Mouse (Mus musculus): ENCODE data around the gene A630001G21Rik. TPM values are rescaled to one million over a fixed set of nuclear protein-coding genes. Genes with fewer than 3 reads are reported as not detected.

The A630001G21Rik gene
- polyA plus RNA-seq, 1 experiment from 2014 or later, result 2.5 TPM

DNA sequence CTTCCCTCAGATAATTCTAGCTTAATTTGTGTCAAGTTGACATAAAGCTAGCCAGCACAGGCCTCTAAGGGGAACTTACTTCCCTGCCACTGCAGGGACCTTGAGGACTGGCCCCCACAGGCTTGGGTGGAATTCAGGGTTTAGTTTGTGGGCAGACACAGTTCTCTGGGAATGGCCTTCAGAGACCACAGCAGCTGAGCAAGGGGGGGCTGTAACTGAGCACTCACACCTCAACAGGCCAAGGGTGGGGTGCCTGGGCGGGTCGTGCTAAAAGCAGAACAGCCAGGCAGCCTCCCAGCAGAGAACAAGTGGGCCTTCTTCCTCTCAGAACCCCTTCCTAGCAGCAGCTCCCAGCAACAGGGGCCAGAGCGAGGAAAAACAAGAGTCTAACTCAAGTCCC lies 12.3 kb downstream of the A630001G21Rik start:
- WGBS (ENCODE audit: insufficient replicate concordance), result 57% methylated on average over 3 of the region's 3 CpGs
- Histone ChIP-seq H3K4me3 (no peak overlapping the region), H3K4me2 (no peak overlapping the region), H3K27me3 (replicated peaks) (no peaks in the 10 kb centered on the region), H3K36me3 (no peaks in the 10 kb centered on the region), H3K27ac (no peak overlapping the region), H3K9ac (no peak overlapping the region), H3K9me3 (replicated peaks) (no peaks in the 10 kb centered on the region), H3K4me1 (0 out of 2 replicates have a peak, but pooled peaks cover 5% of the 10 kb centered on the region)
- ATAC-seq, result no peak

DNA sequence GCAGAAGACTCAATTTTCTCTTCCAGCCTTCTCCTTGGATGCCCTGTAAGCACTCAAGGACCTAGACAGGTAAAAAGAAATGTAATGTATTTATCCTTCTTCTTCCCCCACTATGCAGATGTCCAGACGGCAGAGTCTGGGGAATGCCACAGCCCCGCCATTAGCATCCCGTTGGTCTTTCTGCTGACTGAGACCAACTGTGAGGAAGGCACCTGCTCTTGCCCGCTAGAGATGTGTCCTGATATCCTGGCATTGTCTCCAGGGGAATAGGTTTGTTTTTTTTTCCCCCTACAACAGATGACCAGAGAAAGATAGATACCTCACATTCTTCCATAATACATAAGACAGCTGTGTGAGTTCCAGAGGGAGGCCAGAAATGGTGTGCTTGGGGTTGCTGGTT lies 14.2 kb downstream of the A630001G21Rik start:
- Histone ChIP-seq H3K36me3 (no peaks in the 10 kb centered on the region), H3K27ac (no peak overlapping the region), H3K9ac (no peak overlapping the region), H3K4me1 (0 out of 2 replicates have a peak, but pooled peaks cover 5% of the 10 kb centered on the region), H3K9me3 (replicated peaks) (no peaks in the 10 kb centered on the region), H3K4me3 (no peak overlapping the region), H3K4me2 (no peak overlapping the region), H3K27me3 (replicated peaks) (no peaks in the 10 kb centered on the region)
- 50% methylated on average over 4 of the region's 4 CpGs for WGBS (ENCODE audit: insufficient replicate concordance)
- ATAC-seq, result no peak

DNA sequence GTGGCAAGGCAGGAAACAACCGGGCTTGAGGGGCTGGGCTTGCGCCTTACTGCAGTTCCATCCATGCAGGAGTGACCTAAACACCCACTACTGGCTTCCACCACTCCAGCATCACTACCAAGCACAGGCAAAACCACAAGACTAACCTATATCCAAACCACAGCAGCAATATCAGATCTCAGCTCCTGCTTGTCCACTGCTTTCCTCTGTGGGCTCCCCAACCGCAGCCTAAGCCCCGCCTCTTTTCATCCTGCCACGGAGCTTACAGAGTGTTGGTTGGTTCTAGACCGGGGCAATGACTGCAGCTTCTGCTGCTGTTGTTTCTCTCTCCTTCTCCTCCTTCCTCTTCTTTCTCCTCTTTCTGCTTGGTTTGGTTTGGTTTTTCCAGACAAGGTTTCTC lies 15.1 kb downstream of the A630001G21Rik start:
- Histone ChIP-seq H3K27ac (no peak overlapping the region), H3K4me1 (peaks cover 10% of the 10 kb centered on the region), H3K27me3 (replicated peaks) (no peaks in the 10 kb centered on the region), H3K36me3 (no peaks in the 10 kb centered on the region), H3K9me3 (replicated peaks) (no peaks in the 10 kb centered on the region), H3K9ac (no peak overlapping the region), H3K4me3 (no peak overlapping the region), H3K4me2 (no peak overlapping the region)
- 39% methylated on average over 6 of the region's 6 CpGs for WGBS (ENCODE audit: insufficient replicate concordance)
- no peak for ATAC-seq

- no peak overlapping the region for H3K27ac ChIP-seq
- H3K27me3 ChIP-seq (replicated peaks), result no peaks in the 10 kb centered on the region
- H3K4me2 ChIP-seq, result no peak overlapping the region
- H3K4me1 ChIP-seq, result peaks cover 11% of the 10 kb centered on the region
- H3K36me3 ChIP-seq, result no peaks in the 10 kb centered on the region
- WGBS (ENCODE audit: insufficient replicate concordance), result 70% methylated on average over 4 of the region's 4 CpGs
- H3K9me3 ChIP-seq (replicated peaks), result no peaks in the 10 kb centered on the region
- no peak overlapping the region for H3K9ac ChIP-seq
- no peak overlapping the region for H3K4me3 ChIP-seq
- ATAC-seq, result no peak
Measured at GRCm38 (mm10) chr1:85761665-85762064, 16.8 kb downstream of the A630001G21Rik start.

DNA sequence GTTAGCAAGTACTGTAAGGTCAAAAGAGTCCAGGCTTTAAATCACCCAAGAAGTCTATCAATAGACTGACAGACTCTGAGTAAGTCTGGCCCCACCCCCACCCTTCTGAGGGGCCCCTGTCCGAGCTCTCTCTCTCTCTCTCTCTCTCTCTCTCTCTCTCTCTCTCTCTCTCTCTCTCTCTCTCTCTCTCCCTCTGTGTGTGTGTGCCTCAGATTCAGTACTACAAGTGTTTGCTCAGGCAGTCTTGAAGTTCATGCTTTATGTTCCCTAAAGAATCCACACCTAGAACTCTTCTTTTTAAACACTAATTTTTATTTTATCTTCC lies 19.5 kb downstream of the A630001G21Rik start:
- no peak overlapping the region for H3K9ac ChIP-seq
- no peak for ATAC-seq
- H3K27ac ChIP-seq, result no peak overlapping the region
- no peaks in the 10 kb centered on the region for H3K36me3 ChIP-seq
- no peaks in the 10 kb centered on the region for H3K9me3 ChIP-seq (replicated peaks)
- WGBS (ENCODE audit: insufficient replicate concordance), result 0% methylated on average over 1 of the region's 1 CpGs
- no peaks in the 10 kb centered on the region for H3K27me3 ChIP-seq (replicated peaks)
- H3K4me2 ChIP-seq, result no peak overlapping the region
- H3K4me3 ChIP-seq, result no peak overlapping the region
- H3K4me1 ChIP-seq, result peaks cover 11% of the 10 kb centered on the region

GRCm38 (mm10) chr1:85758231-85758968 lies 20.0 kb downstream of the A630001G21Rik start:
- no peak for ATAC-seq
- WGBS (ENCODE audit: insufficient replicate concordance), result 21% methylated on average over 14 of the region's 14 CpGs
- Histone ChIP-seq H3K4me1 (peaks cover 9% of the 10 kb centered on the region), H3K4me2 (peak overlapping the region; percentile 6; the same call in 1 of the 2 replicates), H3K27ac (no peak overlapping the region), H3K9ac (no peak overlapping the region), H3K9me3 (replicated peaks) (no peaks in the 10 kb centered on the region), H3K27me3 (replicated peaks) (no peaks in the 10 kb centered on the region), H3K36me3 (no peaks in the 10 kb centered on the region), H3K4me3 (no peak overlapping the region)

DNA sequence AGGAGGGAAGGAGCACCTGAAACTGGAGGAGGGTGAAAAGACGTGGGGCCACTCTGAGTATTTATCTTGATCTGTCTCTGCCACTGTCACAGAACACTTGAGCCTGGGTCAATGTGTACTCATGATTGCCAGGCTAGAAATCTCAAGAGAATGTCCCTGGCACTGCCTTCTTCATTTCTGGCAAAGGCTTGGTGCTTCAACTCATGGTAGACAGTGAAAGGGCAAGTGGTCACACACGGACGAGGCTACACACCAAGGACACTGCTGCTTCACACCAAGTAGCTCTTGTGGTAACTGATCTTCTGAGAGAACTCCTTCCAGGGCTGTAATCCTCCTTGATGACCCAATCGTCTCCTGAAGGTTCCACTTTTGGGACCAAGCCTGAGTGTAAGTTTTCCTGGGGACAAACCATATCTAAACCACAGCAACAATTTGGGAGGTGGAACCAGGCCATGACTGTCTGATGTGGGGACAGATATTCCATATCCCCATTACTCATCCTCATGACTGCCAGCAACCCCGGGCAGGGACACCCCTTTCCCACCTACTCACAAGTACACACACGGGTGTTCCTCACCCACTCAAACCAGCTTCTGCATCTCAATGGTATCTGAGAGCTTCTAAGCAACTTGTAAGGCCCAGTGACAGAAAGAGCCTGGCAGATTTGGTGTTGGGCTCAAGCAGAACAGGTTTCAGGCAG lies 20.8 kb downstream of the A630001G21Rik start:
- no peak for ATAC-seq
- H3K4me3 ChIP-seq, result no peak overlapping the region
- WGBS (ENCODE audit: insufficient replicate concordance), result 58% methylated on average over 6 of the region's 6 CpGs

GRCm38 (mm10) chr1:85751932-85752680 lies 26.3 kb downstream of the A630001G21Rik start:
- H3K9ac ChIP-seq, result no peak overlapping the region
- ATAC-seq, result peak; percentile 2; the same call in 1 of the 2 replicates
- H3K27ac ChIP-seq, result 0 out of 2 replicates have a peak overlapping the region, but pooled peaks have one; percentile 18
- H3K4me3 ChIP-seq, result no peak overlapping the region
- no peaks in the 10 kb centered on the region for H3K9me3 ChIP-seq (replicated peaks)
- H3K4me2 ChIP-seq, result no peak overlapping the region
- H3K4me1 ChIP-seq, result peaks cover 14% of the 10 kb centered on the region
- H3K36me3 ChIP-seq, result no peaks in the 10 kb centered on the region
- 64% methylated on average over 11 of the region's 11 CpGs for whole genome bisulfite sequencing (ENCODE audit: insufficient replicate concordance)
- no peaks in the 10 kb centered on the region for H3K27me3 ChIP-seq (replicated peaks)

More for the DNA sequence above, 20.8 kb downstream of the A630001G21Rik start:
- H3K4me2 ChIP-seq, result no peak overlapping the region
- H3K9ac ChIP-seq, result no peak overlapping the region
- H3K36me3 ChIP-seq, result no peaks in the 10 kb centered on the region
- H3K27me3 ChIP-seq (replicated peaks), result no peaks in the 10 kb centered on the region
- H3K27ac ChIP-seq, result no peak overlapping the region
- peaks cover 6% of the 10 kb centered on the region for H3K4me1 ChIP-seq
- H3K9me3 ChIP-seq (replicated peaks), result no peaks in the 10 kb centered on the region

DNA sequence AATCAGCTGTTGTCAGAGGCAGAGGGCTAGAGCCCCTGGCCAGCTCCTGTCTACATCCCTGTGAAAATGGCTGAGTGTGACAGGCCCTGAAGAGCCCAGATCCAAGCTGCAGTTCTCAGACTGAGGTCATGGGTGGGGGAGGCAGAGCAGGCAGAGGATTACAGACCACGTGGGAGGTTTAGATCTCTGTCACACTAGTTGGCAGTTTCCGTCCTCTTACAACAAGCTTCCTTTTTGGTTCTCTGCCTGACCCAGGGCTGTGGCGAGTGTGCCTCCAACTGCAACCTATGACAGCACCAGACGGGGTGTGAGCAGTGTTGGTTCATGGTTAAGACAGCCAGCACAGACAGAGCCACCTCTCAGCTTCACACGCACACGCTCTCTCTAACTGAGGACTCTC lies 26.9 kb downstream of the A630001G21Rik start:
- no peak overlapping the region for H3K4me3 ChIP-seq
- 0 out of 2 replicates have a peak overlapping the region, but pooled peaks have one; percentile 18 for H3K27ac ChIP-seq

GRCm38 (mm10) chr1:85750650-85751049 lies 27.8 kb downstream of the A630001G21Rik start:
- no peaks in the 10 kb centered on the region for H3K9me3 ChIP-seq (replicated peaks)
- H3K27me3 ChIP-seq (replicated peaks), result no peaks in the 10 kb centered on the region
- WGBS (ENCODE audit: insufficient replicate concordance), result 46% methylated on average over 4 of the region's 4 CpGs
- no peak for ATAC-seq
- no peak overlapping the region for H3K27ac ChIP-seq
- no peak overlapping the region for H3K4me2 ChIP-seq
- no peak overlapping the region for H3K9ac ChIP-seq
- H3K36me3 ChIP-seq, result no peaks in the 10 kb centered on the region
- peaks cover 14% of the 10 kb centered on the region for H3K4me1 ChIP-seq
- H3K4me3 ChIP-seq, result no peak overlapping the region

More for the DNA sequence above, 26.9 kb downstream of the A630001G21Rik start:
- H3K36me3 ChIP-seq, result no peaks in the 10 kb centered on the region
- no peak overlapping the region for H3K4me2 ChIP-seq
- H3K9ac ChIP-seq, result no peak overlapping the region
- 34% methylated on average over 6 of the region's 6 CpGs for WGBS (ENCODE audit: insufficient replicate concordance)
- H3K4me1 ChIP-seq, result peaks cover 14% of the 10 kb centered on the region
- ATAC-seq, result peak; percentile 68
- no peaks in the 10 kb centered on the region for H3K27me3 ChIP-seq (replicated peaks)
- no peaks in the 10 kb centered on the region for H3K9me3 ChIP-seq (replicated peaks)

DNA sequence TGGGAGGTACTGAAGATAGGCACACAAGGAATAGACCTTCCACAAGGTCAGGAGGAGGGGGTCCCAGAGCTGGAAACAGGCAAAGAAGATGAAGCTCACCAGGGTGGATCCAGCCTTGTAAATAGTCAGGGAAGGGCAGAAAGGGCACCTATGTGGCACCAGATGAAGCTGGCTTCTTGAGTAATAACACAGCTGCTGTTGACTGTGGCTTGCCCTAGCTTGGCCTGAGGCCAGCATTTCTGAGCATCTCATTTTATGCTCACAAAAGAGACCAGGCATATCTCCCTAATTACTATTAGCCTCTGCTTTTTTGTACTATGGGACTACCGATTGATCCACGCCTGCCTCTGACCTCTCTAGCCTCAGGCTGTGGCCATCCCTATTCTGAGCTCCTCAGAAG lies 28.6 kb downstream of the A630001G21Rik start:
- H3K9ac ChIP-seq, result no peak overlapping the region
- H3K4me1 ChIP-seq, result peaks cover 14% of the 10 kb centered on the region
- H3K4me3 ChIP-seq, result no peak overlapping the region
- 91% methylated on average over 2 of the region's 2 CpGs for WGBS (ENCODE audit: insufficient replicate concordance)
- H3K27ac ChIP-seq, result no peak overlapping the region
- H3K27me3 ChIP-seq (replicated peaks), result no peaks in the 10 kb centered on the region
- no peak for ATAC-seq
- no peaks in the 10 kb centered on the region for H3K36me3 ChIP-seq
- no peaks in the 10 kb centered on the region for H3K9me3 ChIP-seq (replicated peaks)
- H3K4me2 ChIP-seq, result no peak overlapping the region

- 62% methylated on average over 5 of the region's 5 CpGs for WGBS (ENCODE audit: insufficient replicate concordance)
- Histone ChIP-seq H3K9me3 (replicated peaks) (no peaks in the 10 kb centered on the region), H3K27me3 (replicated peaks) (no peaks in the 10 kb centered on the region), H3K4me3 (no peak overlapping the region), H3K4me2 (no peak overlapping the region), H3K36me3 (no peaks in the 10 kb centered on the region), H3K9ac (no peak overlapping the region), H3K27ac (no peak overlapping the region), H3K4me1 (peaks cover 8% of the 10 kb centered on the region)
- no peak for ATAC-seq
Measured at GRCm38 (mm10) chr1:85746511-85746910, 31.9 kb downstream of the A630001G21Rik start.
